In genomic region chr2:77198246-77198645, GRCm38 (mm10) we compare ENCODE assay signal across 16 mouse cellular contexts.
"Had no signal": no experiment of that assay in that cellular context is flagged by ENCODE, and none has a peak within 500 bp of the region (broad histone marks: within the 10 kb centered on the region; RNA-seq: fewer than 3 reads in every experiment).

No protein-coding gene starts in this region.

- H3K27ac ChIP-seq: layer of hippocampus, adult 2 months; limb, embryonic 10.5 days; limb, embryonic 13.5 days; liver, embryonic 13.5 days; macrophage; midbrain, embryonic 12.5 days; midbrain, embryonic 15.5 days; neural tube, embryonic 12.5 days; neural tube, embryonic 15.5 days had no signal

- DNase-seq: layer of hippocampus, adult 9-11 months; liver; liver, embryonic 13.5 days; lung, embryonic 14.5 days; thymus, adult 18-20 months; thymus, postnatal 36 days had no signal

- H3K4me1 ChIP-seq: limb, embryonic 10.5 days; midbrain, embryonic 12.5 days; midbrain, embryonic 15.5 days; neural tube, embryonic 12.5 days; neural tube, embryonic 15.5 days had no signal

- H3K4me2 ChIP-seq: limb, embryonic 13.5 days; liver, embryonic 13.5 days; lung, embryonic 14.5 days; midbrain, embryonic 12.5 days; midbrain, embryonic 15.5 days; neural tube, embryonic 12.5 days; neural tube, embryonic 15.5 days had no signal

- H3K27me3 ChIP-seq: limb, embryonic 13.5 days; liver, embryonic 13.5 days; midbrain, embryonic 12.5 days; midbrain, embryonic 15.5 days; neural tube, embryonic 12.5 days; neural tube, embryonic 15.5 days had no signal

- H3K9me3 ChIP-seq: limb, embryonic 10.5 days; limb, embryonic 13.5 days; liver, embryonic 13.5 days; midbrain, embryonic 12.5 days; midbrain, embryonic 15.5 days; neural tube, embryonic 12.5 days; neural tube, embryonic 15.5 days had no signal

- H3K9ac ChIP-seq: limb, embryonic 13.5 days; liver, embryonic 13.5 days; lung, embryonic 14.5 days; midbrain, embryonic 12.5 days; midbrain, embryonic 15.5 days; neural tube, embryonic 12.5 days; neural tube, embryonic 15.5 days had no signal

- H3K36me3 ChIP-seq: liver, embryonic 13.5 days had no signal

- H3K4me3 ChIP-seq: layer of hippocampus, adult 2 months; limb, embryonic 10.5 days; limb, embryonic 13.5 days; liver, embryonic 13.5 days; midbrain, embryonic 12.5 days; midbrain, embryonic 15.5 days; neural tube, embryonic 12.5 days; neural tube, embryonic 15.5 days had no signal

- ATAC-seq: intestine, postnatal 0 days; lung, postnatal 0 days; midbrain, embryonic 15.5 days had no signal
